Mouse (Mus musculus) retina, postnatal 7 days (tissue): ENCODE data around the gene Cdc42ep2.
"Not testable (repeated sequence)": the region's sequence is repeated elsewhere in the genome, so short reads cannot be mapped to it uniquely, and the experiment has no call there.

ENCODE experiments used
- DNase-seq: peaks from one replicate; pipeline ENCODE4 v3.0.0-alpha.2; 2012; ENCODE audit warnings: low read depth, low spot score

The Cdc42ep2 gene

GRCm38 (mm10) chr19:5912103-5913006 lies 12.3 kb downstream of the Cdc42ep2 start:
- DNase-seq = peak; percentile 100

GRCm38 (mm10) chr19:5911430-5912102 lies 13.1 kb downstream of the Cdc42ep2 start:
- DNase-seq = no peak

GRCm38 (mm10) chr19:5910221-5910620 lies 14.4 kb downstream of the Cdc42ep2 start:
- no peak for DNase-seq

- no peak for DNase-seq
Measured at GRCm38 (mm10) chr19:5907275-5907674, 17.3 kb downstream of the Cdc42ep2 start.

GRCm38 (mm10) chr19:5894002-5894678 lies 30.5 kb downstream of the Cdc42ep2 start, which contains the start of gene Tigd3:
Gene Tigd3 (minus strand): TSS chr19:5894149.
- DNase-seq = peak; percentile 91

GRCm38 (mm10) chr19:5893282-5894001 lies 31.2 kb downstream of the Cdc42ep2 start:
- DNase-seq = no peak

GRCm38 (mm10) chr19:5892735-5893134 lies 31.9 kb downstream of the Cdc42ep2 start:
- no peak for DNase-seq

- no peak for DNase-seq
Measured at GRCm38 (mm10) chr19:5892262-5892661, 32.4 kb downstream of the Cdc42ep2 start.

- DNase-seq = no peak
Measured at GRCm38 (mm10) chr19:5891521-5892258, 32.9 kb downstream of the Cdc42ep2 start.

GRCm38 (mm10) chr19:5889211-5889610 lies 35.4 kb downstream of the Cdc42ep2 start:
- no peak for DNase-seq

GRCm38 (mm10) chr19:5887234-5887815 lies 37.3 kb downstream of the Cdc42ep2 start:
- DNase-seq = no peak

GRCm38 (mm10) chr19:5885838-5886237 lies 38.8 kb downstream of the Cdc42ep2 start:
- no peak for DNase-seq

GRCm38 (mm10) chr19:5883935-5884334 lies 40.7 kb downstream of the Cdc42ep2 start:
- DNase-seq = no peak

- DNase-seq = not testable (repeated sequence)
Measured at GRCm38 (mm10) chr19:5882079-5882478, 42.5 kb downstream of the Cdc42ep2 start.

- DNase-seq = no peak
Measured at GRCm38 (mm10) chr19:5881155-5881554, 43.5 kb downstream of the Cdc42ep2 start.

GRCm38 (mm10) chr19:5879735-5880134 lies 44.9 kb downstream of the Cdc42ep2 start:
- DNase-seq = no peak

- no peak for DNase-seq
Measured at GRCm38 (mm10) chr19:5878916-5879315, 45.7 kb downstream of the Cdc42ep2 start.

- no peak for DNase-seq
Measured at GRCm38 (mm10) chr19:5878362-5878722, 46.3 kb downstream of the Cdc42ep2 start.

GRCm38 (mm10) chr19:5877618-5878361 lies 46.8 kb downstream of the Cdc42ep2 start, which contains the start of gene Slc25a45:
Gene Slc25a45 (plus strand): TSS chr19:5877808.
- DNase-seq = no peak
